Mouse (Mus musculus) heart, embryonic 11.5 days (tissue): Measurements from ENCODE around the gene Tenm2. TPM values are rescaled to one million over a fixed set of nuclear protein-coding genes. Genes with fewer than 3 reads are reported as not detected.

Source experiments
- ATAC-seq: fragments of 200-750 bp; cut with Nextera tagmentation; replicated peaks from 2 replicates; pipeline ENCODE4 v1.8.0; 2017; ENCODE audit warnings: moderate library complexity; ENCODE audit not compliant: insufficient number of reproducible peaks, low FRiP score, low TSS enrichment
- H3K27ac ChIP-seq: fragments of 300-500 bp; sonication (generic); 2 replicates; pipeline ENCODE4 v1.5.1; 2014; ENCODE audit warnings: mild to moderate bottlenecking, low read depth, low read length
- H3K27me3 ChIP-seq: fragments of 300-500 bp; sonication (generic); 2 replicates; pipeline ENCODE4 v1.6.1; 2014; ENCODE audit warnings: mild to moderate bottlenecking, low read length, mixed read lengths; ENCODE audit not compliant: control insufficient read depth, insufficient read depth
- H3K36me3 ChIP-seq: fragments of 300-500 bp; sonication (generic); 2 replicates; pipeline ENCODE4 v1.6.1; 2014; ENCODE audit warnings: mild to moderate bottlenecking, low read length, moderate library complexity, mixed read lengths; ENCODE audit not compliant: control insufficient read depth, insufficient read depth
- H3K4me1 ChIP-seq: fragments of 300-500 bp; sonication (generic); 2 replicates; pipeline ENCODE4 v1.6.1; 2014; ENCODE audit warnings: low read length; ENCODE audit not compliant: control insufficient read depth, insufficient read depth
- H3K4me2 ChIP-seq: fragments of 300-500 bp; sonication (generic); 2 replicates; pipeline ENCODE4 v1.6.1; 2014; ENCODE audit warnings: mild to moderate bottlenecking, moderate library complexity
- H3K4me3 ChIP-seq: fragments of 300-500 bp; sonication (generic); 2 replicates; pipeline ENCODE4 v1.5.1; 2014; ENCODE audit warnings: low read depth, low read length
- H3K9ac ChIP-seq: fragments of 300-500 bp; sonication (generic); 2 replicates; pipeline ENCODE4 v1.6.1; 2014; ENCODE audit warnings: mild to moderate bottlenecking, low read depth, low read length, moderate library complexity
- H3K9me3 ChIP-seq: fragments of 300-500 bp; sonication (generic); replicated peaks from 2 replicates; pipeline ENCODE4 v1.6.1; 2016; ENCODE audit warnings: low read length; ENCODE audit not compliant: control insufficient read depth
- WGBS: fragments of 180-500 bp; shearing (Covaris S2); extraction: QIAGEN DNeasy Blood & Tissue Kit; methylation state at CpG from one replicate; pipeline ENCODE4 v1.1.7; 2014; ENCODE audit not compliant: insufficient replicate concordance; 5-methylcytosine and 5-hydroxymethylcytosine counted together
- polyA plus RNA-seq: library from polyadenylated mRNA; unstranded; fragments of >200 nt; fragmentation: Nextera tagmentation; extraction: Ambion mirVana; gene quantifications from 2 replicates; pipeline ENCODE4 v1.2.1, GENCODE M21; 2014

Tenm2 gene
- polyA plus RNA-seq, 1 experiment from 2014 or later, result 1.4 TPM

- H3K4me1 ChIP-seq, result no peaks in the 10 kb centered on the region
- WGBS, result 84% methylated on average over 10 of the region's 10 CpGs
Measured at GRCm38 (mm10) chr11:36039825-36040224, 1195.9 kb downstream of the Tenm2 start.

DNA sequence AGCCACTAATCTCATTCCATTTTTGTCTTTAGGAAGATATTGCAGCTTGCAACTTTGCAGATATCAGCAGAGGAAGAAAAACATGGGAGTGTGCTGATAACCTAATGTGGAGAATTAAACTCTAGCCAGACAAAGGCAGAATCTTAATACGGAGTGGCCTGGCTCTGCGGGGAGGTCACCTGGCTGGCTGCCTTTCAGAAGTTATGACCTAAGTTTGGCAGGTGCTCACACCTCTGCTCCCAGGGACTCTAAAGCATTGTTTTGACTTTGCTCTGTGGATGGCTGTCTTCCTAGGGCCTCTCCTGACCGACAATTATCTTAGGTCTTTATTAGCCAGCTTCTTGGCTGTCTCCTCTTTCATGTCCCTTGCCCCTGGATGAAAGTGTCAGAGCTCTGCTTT lies 1197.4 kb downstream of the Tenm2 start:
- no peaks in the 10 kb centered on the region for H3K9me3 ChIP-seq
- no peaks in the 10 kb centered on the region for H3K27me3 ChIP-seq
- H3K4me3 ChIP-seq, result no peak overlapping the region
- H3K27ac ChIP-seq, result no peak overlapping the region
- H3K4me2 ChIP-seq, result no peak overlapping the region
- ATAC-seq, result no peak
- 39% methylated on average over 3 of the region's 3 CpGs for WGBS
- no peaks in the 10 kb centered on the region for H3K4me1 ChIP-seq
- no peaks in the 10 kb centered on the region for H3K36me3 ChIP-seq
- H3K9ac ChIP-seq, result no peak overlapping the region

More at GRCm38 (mm10) chr11:36039825-36040224, 1195.9 kb downstream of the Tenm2 start:
- no peak overlapping the region for H3K27ac ChIP-seq
- H3K27me3 ChIP-seq, result no peaks in the 10 kb centered on the region
- H3K4me2 ChIP-seq, result no peak overlapping the region
- H3K36me3 ChIP-seq, result no peaks in the 10 kb centered on the region
- no peak overlapping the region for H3K4me3 ChIP-seq
- ATAC-seq, result no peak
- no peaks in the 10 kb centered on the region for H3K9me3 ChIP-seq
- no peak overlapping the region for H3K9ac ChIP-seq

- Histone ChIP-seq H3K9ac (no peak overlapping the region), H3K27ac (no peak overlapping the region), H3K4me2 (no peak overlapping the region), H3K9me3 (no peaks in the 10 kb centered on the region), H3K4me1 (no peaks in the 10 kb centered on the region), H3K4me3 (no peak overlapping the region), H3K36me3 (no peaks in the 10 kb centered on the region), H3K27me3 (no peaks in the 10 kb centered on the region)
- 60% methylated on average over 4 of the region's 4 CpGs for WGBS
- no peak for ATAC-seq
Measured at GRCm38 (mm10) chr11:36037311-36037710, 1198.5 kb downstream of the Tenm2 start.

- Histone ChIP-seq H3K27me3 (no peaks in the 10 kb centered on the region), H3K4me1 (no peaks in the 10 kb centered on the region), H3K9me3 (no peaks in the 10 kb centered on the region), H3K9ac (no peak overlapping the region), H3K36me3 (no peaks in the 10 kb centered on the region), H3K4me2 (no peak overlapping the region), H3K4me3 (no peak overlapping the region), H3K27ac (no peak overlapping the region)
- ATAC-seq, result 0 out of 2 replicates have a peak, but pooled peaks have one; percentile 49
- WGBS, result 32% methylated on average over 7 of the region's 7 CpGs
Measured at GRCm38 (mm10) chr11:36036061-36036695, 1199.6 kb downstream of the Tenm2 start.

DNA sequence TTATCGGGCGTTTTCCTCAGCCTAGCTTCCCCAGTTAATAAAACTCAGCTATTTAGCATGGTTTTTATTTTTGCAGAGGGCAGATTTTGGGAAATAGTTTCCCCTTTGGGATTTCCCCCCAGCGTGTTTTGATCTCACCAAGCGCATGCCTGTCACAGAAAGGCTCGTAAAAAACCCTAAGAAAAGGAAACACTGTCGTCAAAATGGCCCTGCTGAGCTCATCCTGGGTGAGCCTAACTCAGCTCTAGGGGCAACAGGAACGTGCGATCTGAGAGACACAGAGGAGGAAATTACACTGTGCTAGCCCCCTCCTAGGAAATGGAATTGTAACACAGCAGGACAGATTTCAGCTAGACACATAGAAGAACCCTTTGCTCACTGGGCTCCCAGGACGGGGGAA lies 1204.0 kb downstream of the Tenm2 start:
- Histone ChIP-seq H3K4me3 (no peak overlapping the region), H3K4me2 (no peak overlapping the region), H3K9ac (no peak overlapping the region), H3K36me3 (no peaks in the 10 kb centered on the region), H3K9me3 (no peaks in the 10 kb centered on the region), H3K27ac (no peak overlapping the region), H3K27me3 (no peaks in the 10 kb centered on the region), H3K4me1 (peaks cover 6% of the 10 kb centered on the region; the same call in 1 of the 2 replicates)
- ATAC-seq, result no peak
- WGBS, result 44% methylated on average over 9 of the region's 9 CpGs

- Histone ChIP-seq H3K4me1 (no peaks in the 10 kb centered on the region), H3K36me3 (no peaks in the 10 kb centered on the region), H3K27me3 (no peaks in the 10 kb centered on the region), H3K9ac (no peak overlapping the region), H3K27ac (no peak overlapping the region), H3K9me3 (no peaks in the 10 kb centered on the region), H3K4me2 (no peak overlapping the region), H3K4me3 (no peak overlapping the region)
- no peak for ATAC-seq
- WGBS, result 55% methylated on average over 3 of the region's 3 CpGs
Measured at GRCm38 (mm10) chr11:36020009-36020408, 1215.8 kb downstream of the Tenm2 start.

DNA sequence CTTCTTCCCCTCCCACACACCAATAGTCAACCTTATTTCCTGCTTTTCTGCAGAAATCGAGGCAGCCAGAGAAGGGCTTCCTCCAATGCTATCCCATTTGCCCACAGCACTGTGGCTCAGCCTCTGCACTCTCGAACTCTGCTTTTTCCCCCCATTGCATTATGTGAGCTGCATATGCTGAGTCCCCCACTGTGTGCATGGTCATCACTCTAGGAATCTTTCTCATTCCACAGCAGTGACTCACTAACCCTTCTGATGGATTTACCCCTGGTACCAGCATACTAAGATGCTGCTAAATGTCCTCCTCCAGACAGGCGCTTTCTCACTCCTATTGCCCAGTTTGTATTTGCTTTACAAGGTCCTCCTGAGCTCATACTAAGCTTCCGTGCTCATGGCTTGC lies 1222.6 kb downstream of the Tenm2 start:
- no peak overlapping the region for H3K9ac ChIP-seq
- WGBS, result 62% methylated on average over 4 of the region's 4 CpGs

GRCm38 (mm10) chr11:36009281-36010208 lies 1226.2 kb downstream of the Tenm2 start:
- no peaks in the 10 kb centered on the region for H3K27me3 ChIP-seq
- H3K4me1 ChIP-seq, result no peaks in the 10 kb centered on the region
- no peaks in the 10 kb centered on the region for H3K9me3 ChIP-seq
- H3K27ac ChIP-seq, result no peak overlapping the region
- ATAC-seq, result no peak
- H3K4me3 ChIP-seq, result no peak overlapping the region
- H3K9ac ChIP-seq, result no peak overlapping the region
- 71% methylated on average over 11 of the region's 11 CpGs for WGBS
- no peak overlapping the region for H3K4me2 ChIP-seq
- H3K36me3 ChIP-seq, result no peaks in the 10 kb centered on the region

More for the DNA sequence above, 1222.6 kb downstream of the Tenm2 start:
- Histone ChIP-seq H3K27ac (no peak overlapping the region), H3K4me1 (no peaks in the 10 kb centered on the region), H3K36me3 (no peaks in the 10 kb centered on the region), H3K27me3 (no peaks in the 10 kb centered on the region), H3K4me2 (no peak overlapping the region), H3K9me3 (no peaks in the 10 kb centered on the region), H3K4me3 (no peak overlapping the region)
- ATAC-seq, result no peak
